Mouse (Mus musculus) lung, postnatal 36 days (tissue): ENCODE measurements around the gene Naip2.
A peak's percentile ranks its signal among the peaks of the same experiment; 100 is the strongest.
"Not testable (repeated sequence)": the region's sequence is repeated elsewhere in the genome, so short reads cannot be mapped to it uniquely, and the experiment has no call there.

Experiments
- DNase-seq: peaks from one replicate; pipeline ENCODE4 v3.0.0; 2022; ENCODE audit warnings: mixed read lengths

The Naip2 gene

DNA sequence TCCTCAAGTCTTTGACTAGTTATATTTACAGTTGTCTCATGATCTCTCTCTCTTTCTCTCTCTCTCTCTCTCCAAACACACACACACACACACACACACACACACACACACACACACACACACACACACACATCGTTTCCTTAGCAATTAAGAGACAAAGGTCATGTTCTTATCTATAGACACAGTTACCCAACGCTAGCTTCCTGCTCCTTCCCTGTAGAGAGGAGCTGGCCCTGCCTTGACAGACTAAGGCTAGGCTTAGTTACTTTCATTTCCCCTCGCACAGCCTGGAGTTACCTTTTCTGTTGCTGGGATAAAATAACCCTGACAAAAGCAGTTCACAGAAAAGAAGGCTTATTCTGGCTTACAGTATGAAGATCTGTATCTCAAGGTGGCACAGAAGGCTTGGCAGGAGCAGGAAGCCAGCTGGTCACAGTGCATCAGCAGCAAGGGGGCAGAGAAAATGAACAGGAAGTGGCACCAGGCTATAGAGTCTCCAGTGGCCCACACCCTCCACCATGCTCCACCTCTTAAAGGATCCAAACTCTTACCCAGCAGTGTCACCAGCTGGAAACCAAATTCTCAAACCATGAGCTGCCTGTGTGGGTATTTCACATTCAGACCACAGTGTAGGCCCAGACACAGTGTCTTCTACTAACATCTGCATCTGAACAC, at the start of gene Naip2:
Gene Naip2, minus strand, starts transcription at position 434 of the 675 bp plus-strand sequence.
- peak; percentile 43 for DNase-seq

- DNase-seq: peak; percentile 13
These were observed 45.1 kb upstream of the Naip2 start for GRCm38 (mm10) chr13:100246896-100247519.

DNA sequence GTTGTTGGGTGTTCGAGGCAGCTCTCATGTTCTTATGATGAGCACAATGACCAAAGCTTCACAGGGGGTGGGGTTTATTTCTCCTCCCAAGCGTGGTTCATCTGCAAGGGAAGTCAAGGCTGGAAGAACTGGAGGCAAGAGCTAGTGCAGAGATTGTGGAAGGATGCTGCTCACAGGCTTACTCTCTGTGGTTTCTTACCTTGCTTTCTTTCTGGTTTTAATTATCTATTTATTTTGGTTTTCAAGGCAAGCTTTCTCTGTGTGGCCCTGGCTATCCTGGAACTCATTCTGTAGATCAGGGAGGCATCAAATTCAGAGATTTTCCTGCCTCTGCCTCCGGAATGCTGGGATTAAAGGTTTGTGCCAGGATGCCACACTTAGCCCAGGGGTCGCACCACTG, 44.3 kb upstream of the Naip2 start, which contains the start of gene Naip5:
Gene Naip5, minus strand, starts transcription at position 101 of the 400 bp plus-strand sequence.
- not testable (repeated sequence) for DNase-seq

- no peak for DNase-seq
These were observed 41.8 kb upstream of the Naip2 start for GRCm38 (mm10) chr13:100243702-100244101.

DNA sequence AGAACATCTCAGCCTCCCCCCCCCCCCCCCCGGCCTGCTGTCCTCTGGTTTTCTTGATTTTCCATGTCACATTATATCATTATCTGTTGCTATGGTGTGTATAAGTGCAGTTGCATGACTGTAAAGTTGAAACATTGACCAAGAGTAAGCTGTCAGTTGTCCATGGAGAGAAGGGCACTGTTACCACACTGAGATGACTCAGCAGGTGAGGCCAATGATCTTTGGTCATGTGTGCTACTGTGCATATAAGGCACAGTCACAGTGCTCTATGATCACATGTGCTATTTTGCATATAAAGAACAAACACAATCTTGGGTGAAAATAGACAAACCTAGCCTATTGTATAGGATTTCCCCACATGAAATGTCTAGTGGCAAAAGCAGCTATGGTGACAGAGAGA, 11.8 kb upstream of the Naip2 start:
- not testable (repeated sequence) for DNase-seq

DNA sequence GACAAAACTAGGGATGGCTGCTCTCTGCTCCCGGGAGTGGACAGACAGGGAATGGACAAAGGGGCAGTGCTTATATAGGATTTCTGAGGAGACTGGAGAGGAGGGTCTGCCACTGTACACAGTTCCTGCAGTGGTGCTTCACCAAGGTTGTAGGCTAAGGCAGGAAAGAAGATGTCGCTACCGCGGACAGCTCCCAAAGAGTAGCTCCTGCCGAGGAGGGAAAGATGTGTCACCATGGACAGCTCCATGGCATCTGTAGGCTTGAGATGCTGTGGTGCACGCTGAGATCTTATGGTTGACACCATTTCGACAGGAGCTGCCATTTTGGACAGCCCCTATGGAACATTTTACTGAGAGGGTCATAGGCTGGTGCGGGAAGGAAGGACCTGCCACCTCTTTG, 8.6 kb upstream of the Naip2 start:
- peak; percentile 49 for DNase-seq

GRCm38 (mm10) chr13:100203319-100203718, 1.4 kb upstream of the Naip2 start:
- peak; percentile 27 for DNase-seq

DNA sequence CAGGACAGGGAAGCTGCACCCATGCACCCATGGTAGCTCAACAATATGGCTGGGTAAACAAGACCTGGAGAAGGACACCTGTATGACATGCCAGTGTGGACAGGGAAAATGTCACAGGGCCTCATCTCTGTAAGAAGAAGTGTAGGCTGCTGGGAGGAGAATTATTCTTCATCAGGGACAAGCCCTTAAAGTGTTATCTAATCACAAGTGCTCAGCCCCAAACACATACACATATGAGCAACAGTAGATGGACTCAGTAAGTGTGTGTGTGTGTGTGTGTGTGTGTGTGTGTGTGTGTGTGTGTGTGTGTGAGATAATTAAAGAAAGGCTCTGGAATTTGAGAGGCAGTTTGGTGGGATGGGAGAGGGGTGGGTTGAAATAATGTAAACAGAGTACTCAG, 1.1 kb downstream of the Naip2 start:
- DNase-seq: no peak

- DNase-seq: peak; percentile 8
These were observed 6.5 kb downstream of the Naip2 start for GRCm38 (mm10) chr13:100195421-100195820.

- DNase-seq: peak; percentile 27
These were observed 18.8 kb downstream of the Naip2 start for GRCm38 (mm10) chr13:100183111-100183510.

- DNase-seq: peak; percentile 6
These were observed 27.5 kb downstream of the Naip2 start for GRCm38 (mm10) chr13:100174360-100174759.

DNA sequence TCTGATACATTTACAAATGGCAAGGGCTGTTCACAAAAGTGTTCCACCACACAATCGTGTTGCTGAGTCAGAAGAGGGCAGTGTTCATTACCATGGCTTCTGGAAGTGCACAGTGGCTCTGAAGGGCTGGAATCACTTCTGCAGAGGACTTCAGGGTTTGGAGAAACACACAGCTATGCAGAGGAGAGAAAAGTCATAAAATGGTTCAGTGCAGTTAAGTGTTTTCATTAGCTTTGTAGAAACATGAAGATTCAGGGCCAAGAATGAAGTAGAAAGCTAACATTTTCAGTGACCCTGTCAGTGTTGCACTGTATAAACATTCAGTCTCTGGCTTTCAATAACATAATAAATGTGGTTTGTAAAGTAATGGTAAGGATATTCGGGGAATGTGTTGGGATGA, 35.5 kb downstream of the Naip2 start:
- DNase-seq: not testable (repeated sequence)

DNA sequence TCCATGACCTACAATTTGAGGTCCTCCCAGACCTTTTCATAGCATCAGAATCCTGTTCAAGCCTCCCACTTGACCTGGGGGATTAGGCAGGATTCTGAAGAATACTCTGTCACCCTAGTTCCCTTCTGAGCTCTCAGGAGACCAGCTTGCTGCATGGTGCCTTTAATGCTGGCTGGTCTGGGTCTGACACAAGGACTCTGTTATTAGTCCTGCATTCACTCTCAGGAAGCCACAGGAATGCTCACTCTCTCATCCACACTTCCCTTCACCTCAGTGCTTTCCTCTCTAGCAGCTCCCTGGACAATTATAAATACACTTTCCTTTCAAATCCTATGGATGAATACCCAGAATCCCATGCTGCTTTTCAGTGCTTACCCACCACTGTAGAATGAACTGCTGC, 39.4 kb downstream of the Naip2 start:
- DNase-seq: not testable (repeated sequence)

DNA sequence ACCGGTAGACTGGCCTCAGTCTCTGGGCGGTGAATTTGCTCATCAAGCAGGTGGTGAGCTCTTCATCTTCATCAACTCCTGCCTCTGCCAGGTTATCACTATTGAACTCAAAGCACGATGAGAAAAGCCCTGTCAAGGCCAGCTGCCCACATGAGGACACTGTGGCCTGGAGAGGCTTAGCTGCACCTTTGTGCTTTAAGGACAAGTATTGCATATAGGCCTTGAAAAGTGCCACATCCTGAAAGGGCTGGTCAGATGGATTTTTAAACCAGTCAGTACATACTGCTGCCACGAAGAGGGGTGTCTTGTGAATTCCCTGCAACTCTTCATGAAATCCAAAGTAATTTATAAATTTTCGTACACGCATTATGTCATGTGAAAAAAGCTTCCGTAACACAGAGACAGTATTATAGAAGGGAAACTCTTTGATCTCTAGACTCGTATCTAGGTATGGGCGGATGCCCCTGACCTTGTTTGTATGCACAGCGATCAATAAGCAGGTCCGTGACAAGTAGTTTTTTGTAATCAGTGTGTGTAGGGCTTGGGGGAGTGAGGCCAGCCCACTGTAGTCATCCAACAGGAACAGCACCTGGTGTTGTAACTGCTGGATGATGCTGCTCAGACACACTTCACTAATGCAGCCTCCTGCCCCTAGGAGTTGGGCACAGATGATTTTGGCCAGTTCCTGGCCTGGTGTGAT, 40.6 kb downstream of the Naip2 start:
- not testable (repeated sequence) for DNase-seq

- peak; percentile 34 for DNase-seq
These were observed 45.3 kb downstream of the Naip2 start for GRCm38 (mm10) chr13:100156624-100157023.

DNA sequence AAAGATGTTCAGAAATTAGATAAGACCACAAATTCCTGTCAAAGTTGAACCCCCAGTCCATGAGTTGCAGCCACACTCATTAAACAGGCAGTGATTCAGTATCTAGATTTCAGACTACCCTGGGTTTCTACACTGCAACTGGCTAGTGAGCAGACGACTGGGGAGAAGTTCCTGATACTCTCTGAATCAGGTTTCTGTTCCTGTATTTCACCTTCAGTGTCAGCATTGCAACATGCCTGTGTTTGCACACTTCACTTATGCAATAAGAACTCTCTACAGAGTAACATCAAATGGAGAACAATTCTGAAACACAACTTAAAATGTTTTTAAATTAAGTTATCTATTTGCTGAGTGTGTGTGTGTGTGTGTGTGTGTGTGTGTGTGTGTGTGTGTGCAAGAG, 49.2 kb downstream of the Naip2 start:
- DNase-seq: peak; percentile 79

DNA sequence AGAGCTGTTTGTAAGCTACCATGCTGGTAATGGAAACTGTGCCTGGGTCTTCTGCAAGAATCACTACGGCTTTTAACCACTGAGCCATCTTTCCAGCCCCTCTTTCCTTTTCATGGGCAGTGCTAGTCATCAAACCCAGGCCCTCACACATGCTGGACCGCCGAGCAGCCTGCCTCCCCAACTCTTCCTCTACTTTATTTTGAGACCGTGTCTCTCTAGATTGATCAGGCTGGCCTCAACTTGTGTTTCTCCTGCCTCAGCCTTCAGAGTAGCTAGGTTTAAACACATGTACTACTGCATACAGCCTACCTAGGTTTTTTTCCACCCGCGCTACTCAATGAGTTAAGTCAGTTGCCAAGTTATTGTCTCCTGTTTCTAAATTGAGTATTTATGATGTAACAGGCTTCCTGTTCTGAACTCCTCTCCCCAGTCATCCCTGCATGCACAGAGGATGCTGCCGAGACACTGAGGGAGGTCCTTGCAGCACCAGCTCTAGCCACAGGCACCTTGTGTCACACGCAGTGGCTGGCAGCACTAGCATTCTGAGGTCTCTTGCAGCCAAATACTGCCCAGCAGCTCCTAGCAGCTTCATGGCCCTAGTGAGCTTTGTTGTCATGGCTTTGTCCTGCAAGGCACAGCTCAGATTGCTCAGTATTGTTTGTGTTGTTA, 60.1 kb downstream of the Naip2 start:
- no peak for DNase-seq

DNA sequence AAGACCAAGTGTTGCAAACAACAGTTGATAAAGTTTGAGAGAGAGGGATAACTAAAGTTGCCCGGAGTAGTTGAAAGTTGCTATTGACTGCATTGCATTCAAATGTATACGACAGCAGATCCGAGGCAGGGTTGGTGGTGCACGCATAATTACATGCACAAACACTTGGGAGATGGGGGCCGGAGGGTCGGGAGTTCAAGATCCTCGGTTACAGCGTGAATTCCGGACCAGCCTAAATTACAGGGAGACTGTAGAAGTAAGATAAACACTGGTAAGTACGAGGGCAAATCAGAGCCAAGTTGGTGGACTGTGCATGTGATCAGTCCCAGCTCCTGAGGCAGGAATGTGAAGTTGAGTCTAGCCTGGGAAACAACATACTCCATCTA, 76.6 kb downstream of the Naip2 start:
- no peak for DNase-seq

DNA sequence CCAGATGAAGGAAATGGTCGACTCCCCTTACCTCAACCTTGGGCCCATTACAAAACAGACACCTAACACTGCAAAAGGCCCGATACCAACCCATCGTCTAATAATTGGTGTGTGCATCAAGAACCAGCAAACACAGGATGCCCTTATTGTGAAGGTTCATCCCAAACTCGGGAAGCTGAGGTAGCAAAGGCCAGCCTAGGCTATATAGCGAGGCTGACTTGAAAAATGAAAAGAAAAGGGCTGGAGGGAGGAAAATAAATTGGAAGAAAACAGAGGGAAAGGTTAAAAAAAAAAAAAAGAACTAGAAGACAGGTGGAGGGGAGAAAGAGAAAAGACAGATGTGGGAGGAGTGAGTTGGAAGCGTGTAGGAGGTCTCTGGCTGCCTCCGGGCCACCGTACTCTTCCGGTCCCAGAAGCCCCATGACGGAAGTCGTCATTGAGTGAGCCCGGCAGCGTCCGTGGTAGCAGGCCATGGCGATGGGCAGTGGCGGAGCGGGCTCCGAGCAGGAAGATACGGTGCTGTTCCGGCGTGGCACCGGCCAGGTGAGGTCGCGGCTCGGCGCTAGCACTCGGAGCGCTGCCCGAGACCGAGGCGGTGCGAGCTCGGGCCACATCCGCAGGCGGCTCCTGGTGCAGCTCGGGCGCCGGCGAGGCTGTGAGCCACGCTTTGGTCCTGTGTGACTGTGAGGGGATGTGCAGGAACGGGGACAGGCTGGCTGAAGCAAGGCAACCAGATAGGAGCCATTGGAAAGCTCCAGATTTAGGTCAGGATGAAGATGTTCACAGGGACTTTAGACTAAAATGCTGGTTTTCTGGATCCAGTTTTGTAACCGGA, 77.3 kb downstream of the Naip2 start, which contains the start of gene Smn1:
Gene Smn1, plus strand, starts transcription at position 430 of the 835 bp plus-strand sequence.
- DNase-seq: peak; percentile 94

GRCm38 (mm10) chr13:100123970-100124369, 77.9 kb downstream of the Naip2 start:
- no peak for DNase-seq

DNA sequence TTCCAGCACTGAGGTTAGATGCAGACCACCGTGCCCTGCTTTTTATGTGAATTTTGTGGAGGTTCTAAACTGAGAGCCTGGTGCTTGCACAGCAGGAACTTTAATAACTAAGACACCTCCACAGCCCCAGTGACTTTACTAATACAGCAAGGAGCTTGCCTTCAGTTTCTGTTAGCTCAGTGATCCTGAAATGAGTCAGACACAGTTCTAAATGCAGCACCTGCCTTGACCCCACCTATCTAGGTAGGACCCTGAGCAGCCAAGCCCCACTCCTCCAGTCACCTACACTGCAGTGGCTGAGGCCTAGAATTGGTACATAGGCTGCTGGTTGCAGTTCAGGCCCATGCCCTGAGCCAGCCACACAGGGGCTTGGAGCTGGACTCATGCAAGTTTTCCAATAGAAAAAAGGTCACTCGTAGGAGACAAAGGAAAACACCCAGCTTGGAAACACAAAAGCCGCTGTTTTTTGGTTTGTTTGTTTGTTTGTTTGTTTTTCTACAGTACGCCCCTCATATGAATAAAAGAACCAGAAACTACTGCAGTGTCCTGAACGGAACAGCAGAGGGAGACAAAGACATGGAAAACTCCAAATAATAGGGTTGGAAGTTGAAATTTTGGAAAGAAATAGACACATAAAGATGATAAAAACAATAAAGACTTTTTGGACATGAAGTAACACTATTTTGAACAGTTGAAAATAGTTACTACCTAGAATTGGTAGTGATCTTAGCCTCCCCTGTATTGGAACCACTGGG, 89.5 kb downstream of the Naip2 start:
- DNase-seq: peak; percentile 15
